Mouse (Mus musculus) hindbrain, embryonic 15.5 days (tissue): ENCODE results near the gene Ccdc157. TPM values are rescaled to one million over a fixed set of nuclear protein-coding genes. Genes with fewer than 3 reads are reported as not detected.
"Not testable (repeated sequence)": the region's sequence is repeated elsewhere in the genome, so short reads cannot be mapped to it uniquely, and the experiment has no call there.

Experiments used
- ATAC-seq: fragments of 200-750 bp; cut with Nextera tagmentation; 2 replicates; pipeline ENCODE4 v1.8.0; 2017; ENCODE audit warnings: low read depth, moderate number of reproducible peaks, moderate TSS enrichment; ENCODE audit not compliant: low FRiP score
- H3K27ac ChIP-seq: fragments of 300-500 bp; sonication (generic); replicated peaks from 2 replicates; pipeline ENCODE4 v1.5.1; 2015; ENCODE audit warnings: mild to moderate bottlenecking, inconsistent platforms
- H3K27me3 ChIP-seq: fragments of 300-500 bp; sonication (generic); 2 replicates; pipeline ENCODE4 v1.6.1; 2015; ENCODE audit warnings: control low read depth, inconsistent platforms
- H3K36me3 ChIP-seq: fragments of 300-500 bp; sonication (generic); 2 replicates; pipeline ENCODE4 v1.6.1; 2015; ENCODE audit warnings: control low read depth, inconsistent platforms
- H3K4me1 ChIP-seq: fragments of 300-500 bp; sonication (generic); replicated peaks from 2 replicates; pipeline ENCODE4 v1.6.1; 2015; ENCODE audit warnings: control low read depth, inconsistent platforms
- H3K4me2 ChIP-seq: fragments of 300-500 bp; sonication (generic); 2 replicates; pipeline ENCODE4 v1.6.1; 2015; ENCODE audit warnings: moderate library complexity, mild to moderate bottlenecking, inconsistent platforms
- H3K4me3 ChIP-seq: fragments of 300-500 bp; sonication (generic); 2 replicates; pipeline ENCODE4 v1.5.1; 2015; ENCODE audit warnings: mild to moderate bottlenecking, inconsistent platforms
- H3K9ac ChIP-seq: fragments of 300-500 bp; sonication (generic); 2 replicates; pipeline ENCODE4 v1.6.1; 2015; ENCODE audit warnings: inconsistent platforms
- H3K9me3 ChIP-seq: fragments of 300-500 bp; sonication (generic); 2 replicates; pipeline ENCODE4 v1.6.1; 2016; ENCODE audit warnings: control low read depth, inconsistent platforms
- WGBS: fragments of 180-500 bp; shearing (Covaris S2); methylation state at CpG from one replicate; pipeline ENCODE4 v1.1.7; 2015; 5-methylcytosine and 5-hydroxymethylcytosine counted together
- polyA plus RNA-seq: library from polyadenylated mRNA; unstranded; fragments of >200 nt; fragmentation: Nextera tagmentation; extraction: Ambion mirVana; gene quantifications from 2 replicates; pipeline ENCODE4 v1.2.1, GENCODE M21; 2015

Gene Ccdc157
- polyA plus RNA-seq, 1 experiment from 2014 or later, result 10.0 TPM

- Histone ChIP-seq H3K36me3 (no peaks in the 10 kb centered on the region), H3K4me1 (peaks cover 19% of the 10 kb centered on the region), H3K4me3 (no peak overlapping the region), H3K9ac (no peak overlapping the region), H3K4me2 (no peak overlapping the region), H3K27ac (no peak overlapping the region), H3K27me3 (no peaks in the 10 kb centered on the region), H3K9me3 (no peaks in the 10 kb centered on the region)
- no peak for ATAC-seq
- 81% methylated on average over 5 of the region's 5 CpGs for WGBS
Observed at GRCm38 (mm10) chr11:4122226-4122625, 37.9 kb downstream of the Ccdc157 start.

DNA sequence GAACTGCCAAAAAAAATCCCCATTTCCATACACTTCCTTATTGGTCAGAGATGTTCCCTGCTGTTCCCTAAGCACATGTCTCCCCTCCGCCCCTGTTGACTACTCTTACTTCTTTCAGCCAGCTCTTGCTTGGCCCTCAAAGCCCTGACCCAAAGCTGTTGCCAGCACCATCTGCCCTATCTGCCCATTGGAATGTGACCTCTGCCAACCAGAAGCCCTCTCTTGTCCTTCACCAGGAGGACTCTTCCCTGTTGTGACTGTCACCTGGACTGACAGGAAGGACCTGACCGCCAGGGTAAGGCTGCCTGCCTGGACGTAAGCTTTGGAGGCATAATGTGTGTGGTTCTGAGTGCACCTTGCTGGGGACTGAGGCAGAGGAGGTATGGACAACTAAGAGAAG lies 38.4 kb downstream of the Ccdc157 start:
- 94% methylated on average over 3 of the region's 3 CpGs for WGBS
- Histone ChIP-seq H3K4me1 (peaks cover 25% of the 10 kb centered on the region), H3K9ac (no peak overlapping the region), H3K27me3 (no peaks in the 10 kb centered on the region), H3K36me3 (no peaks in the 10 kb centered on the region), H3K4me3 (no peak overlapping the region), H3K9me3 (no peaks in the 10 kb centered on the region), H3K4me2 (no peak overlapping the region), H3K27ac (no peak overlapping the region)
- no peak for ATAC-seq

GRCm38 (mm10) chr11:4119635-4120034 lies 40.5 kb downstream of the Ccdc157 start:
- no peaks in the 10 kb centered on the region for H3K36me3 ChIP-seq
- no peak overlapping the region for H3K27ac ChIP-seq
- H3K9me3 ChIP-seq, result no peaks in the 10 kb centered on the region
- H3K4me2 ChIP-seq, result no peak overlapping the region
- no peak for ATAC-seq
- H3K4me3 ChIP-seq, result no peak overlapping the region
- no peaks in the 10 kb centered on the region for H3K27me3 ChIP-seq
- no peak overlapping the region for H3K9ac ChIP-seq
- WGBS, result 76% methylated on average over 5 of the region's 5 CpGs
- H3K4me1 ChIP-seq, result peaks cover 33% of the 10 kb centered on the region

DNA sequence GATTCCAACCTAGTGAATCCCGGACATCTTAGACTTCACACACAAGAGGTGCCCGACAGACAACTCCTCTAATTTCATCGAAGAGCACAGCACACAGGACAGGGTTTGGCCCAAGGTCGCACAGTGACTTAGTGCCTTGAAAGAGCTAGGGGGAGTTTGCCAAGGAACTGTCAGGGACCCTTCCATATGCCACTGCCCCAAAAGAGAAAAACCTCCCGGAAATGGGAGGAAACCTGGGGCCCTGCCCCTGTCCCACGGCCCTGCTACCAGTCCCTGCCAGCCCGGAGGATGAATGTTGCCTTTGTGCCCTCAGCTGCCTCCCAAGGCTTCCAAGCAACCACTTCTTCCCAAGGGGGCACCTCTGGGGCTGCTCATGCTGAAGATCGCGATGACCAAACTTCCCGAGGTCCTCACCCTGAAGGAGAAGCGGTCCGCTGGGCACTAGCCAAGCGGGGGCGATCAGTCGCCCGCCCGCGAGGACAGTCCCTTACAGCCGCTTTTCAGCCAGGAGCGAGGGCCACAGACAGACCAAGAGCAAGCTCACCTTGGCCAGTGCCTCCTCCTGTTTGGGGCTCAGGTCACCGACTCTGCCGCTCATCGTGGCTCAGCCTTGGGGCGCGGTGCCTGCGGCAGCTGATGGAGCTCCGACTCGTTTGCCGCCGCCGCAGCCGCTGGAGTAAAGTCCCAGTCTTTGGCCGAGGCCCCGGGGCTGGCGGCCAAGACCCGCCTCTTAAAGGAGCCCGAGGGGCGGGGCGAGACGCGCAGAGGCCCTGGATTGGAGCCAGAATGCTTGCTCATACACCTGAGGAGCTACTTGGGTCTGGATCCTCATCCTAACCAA lies 41.8 kb downstream of the Ccdc157 start:
- Histone ChIP-seq H3K9ac (peak overlapping the region; percentile 81), H3K9me3 (no peaks in the 10 kb centered on the region), H3K4me1 (peaks cover 33% of the 10 kb centered on the region), H3K27ac (peak overlapping the region; percentile 83), H3K4me2 (peak overlapping the region; percentile 98), H3K27me3 (no peaks in the 10 kb centered on the region), H3K36me3 (no peaks in the 10 kb centered on the region), H3K4me3 (peak overlapping the region; percentile 74)
- WGBS, result 2% methylated on average over 40 of the region's 41 CpGs
- ATAC-seq, result peak; percentile 67

DNA sequence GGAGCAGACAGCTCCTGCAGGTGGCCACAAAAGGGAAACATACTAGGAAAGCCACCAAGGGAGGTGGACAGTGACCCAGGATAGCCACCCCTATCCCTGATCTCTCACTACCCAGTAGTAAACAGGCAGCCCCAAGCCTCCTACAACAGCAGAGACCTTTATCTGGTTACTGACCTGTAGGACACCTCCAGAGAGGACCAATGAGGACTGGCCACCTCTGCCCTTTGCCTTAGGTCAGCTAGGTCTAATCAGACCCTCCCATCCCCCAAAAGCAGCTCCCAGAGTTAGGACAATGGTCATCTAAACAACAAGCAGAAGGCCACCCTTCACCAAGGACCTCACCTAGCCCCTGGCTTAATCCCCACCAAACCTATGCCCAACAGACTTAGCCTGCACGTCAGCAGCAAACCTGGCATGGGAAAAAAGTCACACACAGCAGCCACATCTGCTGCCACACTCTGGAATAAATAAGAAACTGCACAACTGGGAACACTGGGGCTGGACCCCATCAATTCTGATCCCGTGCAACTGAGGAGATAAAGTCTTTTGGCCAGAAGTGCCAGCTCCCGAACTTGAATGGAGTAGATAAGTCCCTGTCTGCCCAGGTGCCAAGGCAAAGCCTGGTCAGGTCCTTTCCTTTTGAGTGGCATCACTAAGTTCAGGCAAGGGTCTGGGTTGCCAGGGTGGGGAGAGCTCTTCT lies 42.6 kb downstream of the Ccdc157 start:
- Histone ChIP-seq H3K36me3 (no peaks in the 10 kb centered on the region), H3K4me3 (peak overlapping the region; percentile 74), H3K27ac (peak overlapping the region; percentile 83), H3K4me2 (peak overlapping the region; percentile 98), H3K4me1 (peaks cover 33% of the 10 kb centered on the region), H3K9ac (peak overlapping the region; percentile 81), H3K9me3 (no peaks in the 10 kb centered on the region), H3K27me3 (no peaks in the 10 kb centered on the region)
- ATAC-seq, result 0 out of 2 replicates have a peak, but pooled peaks have one; percentile 7
- 20% methylated on average over 3 of the region's 3 CpGs for WGBS

DNA sequence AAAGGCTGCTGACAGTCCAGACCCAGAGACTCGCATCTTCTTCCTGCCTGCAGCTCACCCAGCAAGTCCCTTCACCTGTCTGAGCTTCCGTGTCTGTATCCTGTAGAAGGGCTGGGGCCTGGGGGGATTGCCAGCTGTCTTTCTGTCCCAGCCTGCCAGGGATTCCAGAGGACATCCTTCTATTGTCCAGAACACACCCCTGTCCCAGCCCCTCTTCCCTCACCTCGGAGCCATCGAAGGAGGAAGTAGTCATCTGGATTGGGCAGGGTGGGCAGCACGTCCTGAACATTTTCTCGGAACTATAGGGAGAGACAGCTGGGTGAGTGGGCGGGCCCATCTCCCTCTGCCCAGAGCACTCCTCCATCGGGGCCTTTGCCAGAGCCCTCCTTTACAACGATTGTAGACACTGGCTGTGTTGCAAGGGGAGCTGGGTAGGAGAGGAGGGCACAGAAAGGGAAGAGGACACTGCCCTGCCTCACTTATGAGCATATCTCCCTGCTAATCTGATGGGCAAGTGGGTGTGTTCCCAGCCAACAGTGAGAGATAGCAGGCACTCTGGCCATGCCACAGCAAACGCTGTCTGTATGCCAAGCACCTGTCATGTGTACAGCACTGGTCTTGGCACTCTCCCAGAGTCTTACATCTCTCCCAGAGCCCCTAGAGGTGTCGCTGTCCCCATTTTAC lies 43.5 kb downstream of the Ccdc157 start:
- H3K4me3 ChIP-seq, result no peak overlapping the region
- H3K4me2 ChIP-seq, result peak overlapping the region; percentile 98
- WGBS, result 52% methylated on average over 11 of the region's 11 CpGs
- H3K36me3 ChIP-seq, result no peaks in the 10 kb centered on the region
- peaks cover 33% of the 10 kb centered on the region for H3K4me1 ChIP-seq
- no peak for ATAC-seq
- no peak overlapping the region for H3K27ac ChIP-seq
- no peak overlapping the region for H3K9ac ChIP-seq
- H3K9me3 ChIP-seq, result no peaks in the 10 kb centered on the region
- no peaks in the 10 kb centered on the region for H3K27me3 ChIP-seq

DNA sequence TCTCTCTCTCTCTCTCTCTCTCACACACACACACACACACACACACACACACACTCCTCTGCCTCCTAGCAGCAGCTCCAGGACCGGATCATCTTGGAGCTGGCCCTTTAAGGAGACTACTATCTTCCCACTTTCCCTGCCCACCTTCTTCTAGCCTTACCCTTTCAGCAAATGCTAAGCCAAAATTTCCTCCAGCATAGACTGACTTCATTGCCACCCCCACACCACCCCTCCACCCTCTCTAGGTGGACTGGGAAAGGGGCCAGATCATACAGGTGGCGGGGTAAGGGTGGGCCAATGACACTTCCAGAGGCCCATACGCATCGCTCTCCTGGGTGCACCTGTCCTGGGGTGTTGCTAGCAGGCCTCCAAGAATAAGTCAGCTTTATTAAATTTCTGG lies 44.7 kb downstream of the Ccdc157 start:
- ATAC-seq, result no peak
- H3K4me2 ChIP-seq, result no peak overlapping the region
- H3K4me3 ChIP-seq, result no peak overlapping the region
- WGBS, result 94% methylated on average over 4 of the region's 4 CpGs
- peaks cover 33% of the 10 kb centered on the region for H3K4me1 ChIP-seq
- no peak overlapping the region for H3K27ac ChIP-seq
- H3K27me3 ChIP-seq, result no peaks in the 10 kb centered on the region
- H3K36me3 ChIP-seq, result peaks cover 1% of the 10 kb centered on the region; the same call in 1 of the 2 replicates
- no peak overlapping the region for H3K9ac ChIP-seq
- H3K9me3 ChIP-seq, result no peaks in the 10 kb centered on the region

- H3K4me2 ChIP-seq, H3K9ac ChIP-seq, H3K9me3 ChIP-seq, H3K36me3 ChIP-seq, ATAC-seq, H3K27ac ChIP-seq, H3K4me3 ChIP-seq, H3K27me3 ChIP-seq: not testable (repeated sequence)
- peaks cover 33% of the 10 kb centered on the region for H3K4me1 ChIP-seq
- 78% methylated on average over 6 of the region's 6 CpGs for WGBS
Observed at GRCm38 (mm10) chr11:4114541-4114940, 45.6 kb downstream of the Ccdc157 start.

GRCm38 (mm10) chr11:4113970-4114369 lies 46.1 kb downstream of the Ccdc157 start:
- no peak for ATAC-seq
- H3K4me2 ChIP-seq, result no peak overlapping the region
- no peaks in the 10 kb centered on the region for H3K27me3 ChIP-seq
- 84% methylated on average over 6 of the region's 6 CpGs for WGBS
- H3K9ac ChIP-seq, result no peak overlapping the region
- H3K9me3 ChIP-seq, result no peaks in the 10 kb centered on the region
- H3K4me1 ChIP-seq, result peaks cover 31% of the 10 kb centered on the region
- peaks cover 4% of the 10 kb centered on the region; the same call in 1 of the 2 replicates for H3K36me3 ChIP-seq
- H3K27ac ChIP-seq, result no peak overlapping the region
- no peak overlapping the region for H3K4me3 ChIP-seq

DNA sequence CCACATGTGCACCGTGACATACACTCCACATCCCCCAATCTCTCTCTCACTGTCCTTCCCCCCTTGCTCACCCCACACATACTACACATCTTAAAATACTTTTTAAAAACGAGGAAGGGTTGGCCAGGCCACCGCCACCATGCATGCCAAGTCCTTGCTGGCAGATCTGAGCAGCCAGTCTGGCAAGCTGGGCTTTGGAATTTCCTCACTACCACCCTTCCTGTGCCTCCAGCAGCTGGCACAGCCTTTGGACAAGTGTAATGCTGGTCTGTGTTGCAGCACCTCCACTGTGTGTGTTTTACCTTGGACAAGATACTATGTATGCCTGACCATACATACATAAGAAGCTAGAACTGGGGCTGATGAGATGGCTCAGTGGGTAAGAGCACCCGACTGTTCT lies 46.6 kb downstream of the Ccdc157 start:
- peaks cover 26% of the 10 kb centered on the region for H3K4me1 ChIP-seq
- H3K27ac ChIP-seq, result no peak overlapping the region
- H3K4me3 ChIP-seq, result no peak overlapping the region
- H3K36me3 ChIP-seq, result peaks cover 4% of the 10 kb centered on the region; the same call in 1 of the 2 replicates
- H3K4me2 ChIP-seq, result no peak overlapping the region
- no peaks in the 10 kb centered on the region for H3K27me3 ChIP-seq
- no peaks in the 10 kb centered on the region for H3K9me3 ChIP-seq
- 83% methylated on average over 4 of the region's 4 CpGs for WGBS
- no peak overlapping the region for H3K9ac ChIP-seq
- no peak for ATAC-seq

DNA sequence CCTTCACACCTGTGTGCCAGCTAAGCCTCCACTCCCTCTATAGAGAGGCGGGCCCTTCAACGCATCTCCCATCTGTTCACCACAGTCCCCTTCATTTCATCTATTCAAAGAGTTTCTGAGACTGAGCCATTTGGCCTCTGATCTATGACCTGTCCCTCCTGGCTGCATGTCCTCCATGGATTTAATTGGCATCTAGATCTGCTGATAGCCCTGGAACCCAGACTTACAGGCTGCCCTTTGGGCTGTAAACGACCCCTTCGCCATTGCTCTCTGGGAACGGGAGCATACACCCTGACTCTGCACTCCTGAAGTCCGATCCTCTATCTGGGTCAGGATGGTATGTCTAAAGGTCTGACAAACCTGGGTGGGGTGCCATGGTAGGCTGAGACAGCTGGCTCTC lies 47.2 kb downstream of the Ccdc157 start:
- WGBS, result 90% methylated on average over 6 of the region's 6 CpGs
- Histone ChIP-seq H3K27me3 (no peaks in the 10 kb centered on the region), H3K27ac (no peak overlapping the region), H3K9me3 (no peaks in the 10 kb centered on the region), H3K4me1 (peaks cover 20% of the 10 kb centered on the region), H3K4me2 (no peak overlapping the region), H3K4me3 (no peak overlapping the region), H3K36me3 (peaks cover 4% of the 10 kb centered on the region; the same call in 1 of the 2 replicates), H3K9ac (no peak overlapping the region)
- no peak for ATAC-seq

DNA sequence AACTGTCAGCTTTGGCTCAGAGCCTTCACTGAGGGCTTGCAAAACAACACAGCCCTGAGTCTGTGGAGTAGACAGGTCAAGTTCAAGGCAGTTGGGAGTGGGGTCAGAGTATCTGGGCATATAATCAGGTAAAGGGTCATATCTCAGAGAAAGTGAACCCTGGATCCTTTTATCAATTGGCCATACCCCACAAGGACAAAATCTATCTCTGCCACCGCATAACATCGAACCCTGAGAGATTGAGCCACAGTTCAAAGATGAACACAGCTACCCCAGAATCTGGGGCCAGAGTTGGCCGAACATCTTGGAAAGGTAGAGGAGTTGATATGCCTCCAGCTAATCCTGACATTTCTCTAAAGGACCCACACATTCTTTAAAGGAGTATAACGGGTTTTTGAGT lies 48.1 kb downstream of the Ccdc157 start:
- no peak overlapping the region for H3K27ac ChIP-seq
- H3K27me3 ChIP-seq, result no peaks in the 10 kb centered on the region
- H3K4me3 ChIP-seq, result no peak overlapping the region
- H3K9me3 ChIP-seq, result no peaks in the 10 kb centered on the region
- H3K4me1 ChIP-seq, result peaks cover 11% of the 10 kb centered on the region
- peaks cover 4% of the 10 kb centered on the region; the same call in 1 of the 2 replicates for H3K36me3 ChIP-seq
- H3K9ac ChIP-seq, result no peak overlapping the region
- WGBS, result 95% methylated on average over 4 of the region's 4 CpGs
- ATAC-seq, result no peak
- H3K4me2 ChIP-seq, result no peak overlapping the region
